Mouse (Mus musculus): ENCODE measurements around the gene Olfr695.

DNA sequence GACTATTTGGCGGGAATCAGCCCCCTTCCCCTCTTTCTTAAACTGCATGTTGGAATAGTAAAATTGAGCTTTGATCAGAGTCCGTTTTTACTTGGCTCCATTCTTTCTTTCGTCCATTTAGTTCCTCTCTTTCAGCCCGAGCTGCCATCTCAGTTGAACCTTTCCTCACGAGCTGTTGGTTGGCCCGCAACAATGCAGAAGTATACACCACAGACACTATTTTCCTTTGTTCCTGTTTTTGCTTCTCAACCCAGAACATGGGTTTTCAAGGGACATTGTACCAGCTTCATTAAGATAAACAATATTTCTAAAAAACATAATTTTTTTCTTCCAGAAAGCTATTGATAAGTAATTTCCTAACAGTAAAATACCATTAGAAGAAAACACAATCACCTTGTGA, 4.7 kb downstream of the Olfr695 start:
- TF ChIP-seq CTCF (IDR thresholded peaks at IDR 0.05; ENCODE audit: extremely low read depth, insufficient read depth, low read length), result no peak
- no peak for TF ChIP-seq POLR2A (IDR thresholded peaks at IDR 0.05; ENCODE audit: extremely low read depth, insufficient read depth, low read length)
